Mouse (Mus musculus): Measurements from ENCODE around the gene Arhgdib. TPM values are rescaled to one million over a fixed set of nuclear protein-coding genes. Genes with fewer than 3 reads are reported as not detected.

Gene Arhgdib
- polyA plus RNA-seq, 1 experiment from 2014 or later = 164 TPM

DNA sequence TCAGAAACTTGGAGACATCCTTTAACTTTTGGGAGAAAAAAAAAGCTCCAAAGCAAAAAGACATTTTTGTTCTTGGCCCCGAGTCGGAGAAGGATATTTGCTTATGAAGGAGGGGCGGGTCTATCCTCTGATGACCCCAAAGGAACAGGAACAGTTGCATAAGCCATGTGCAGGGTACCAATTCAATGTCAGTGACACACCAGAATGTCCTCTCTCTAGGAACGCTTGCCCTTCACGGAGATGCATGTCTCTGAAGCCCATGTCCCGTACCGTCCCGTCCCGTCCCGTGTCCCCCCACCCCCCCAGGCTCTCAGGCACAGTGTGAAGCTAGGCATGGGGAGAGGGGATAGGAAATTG, 34.8 kb downstream of the Arhgdib start:
- H3K9ac ChIP-seq (ENCODE audit: low read depth, low read length) = no peak overlapping the region
- no peaks in the 10 kb centered on the region for H3K4me1 ChIP-seq (ENCODE audit: control insufficient read depth, low read depth, low read length)
- no peaks in the 10 kb centered on the region for H3K36me3 ChIP-seq (ENCODE audit: control insufficient read depth, insufficient read depth)
- 67% methylated on average over 10 of the region's 10 CpGs for WGBS (ENCODE audit: insufficient replicate concordance)
- H3K9me3 ChIP-seq (replicated peaks; ENCODE audit: control insufficient read depth, low read length) = no peaks in the 10 kb centered on the region
- no peak overlapping the region for H3K4me2 ChIP-seq (ENCODE audit: low read depth, low read length)
- no peak for ATAC-seq (ENCODE audit: low read depth)
- H3K4me3 ChIP-seq (ENCODE audit: low read depth, low read length) = no peak overlapping the region
- H3K27me3 ChIP-seq (ENCODE audit: control insufficient read depth, insufficient read depth, low read depth, low read length) = no peaks in the 10 kb centered on the region
- no peak overlapping the region for H3K27ac ChIP-seq (ENCODE audit: low read length)

DNA sequence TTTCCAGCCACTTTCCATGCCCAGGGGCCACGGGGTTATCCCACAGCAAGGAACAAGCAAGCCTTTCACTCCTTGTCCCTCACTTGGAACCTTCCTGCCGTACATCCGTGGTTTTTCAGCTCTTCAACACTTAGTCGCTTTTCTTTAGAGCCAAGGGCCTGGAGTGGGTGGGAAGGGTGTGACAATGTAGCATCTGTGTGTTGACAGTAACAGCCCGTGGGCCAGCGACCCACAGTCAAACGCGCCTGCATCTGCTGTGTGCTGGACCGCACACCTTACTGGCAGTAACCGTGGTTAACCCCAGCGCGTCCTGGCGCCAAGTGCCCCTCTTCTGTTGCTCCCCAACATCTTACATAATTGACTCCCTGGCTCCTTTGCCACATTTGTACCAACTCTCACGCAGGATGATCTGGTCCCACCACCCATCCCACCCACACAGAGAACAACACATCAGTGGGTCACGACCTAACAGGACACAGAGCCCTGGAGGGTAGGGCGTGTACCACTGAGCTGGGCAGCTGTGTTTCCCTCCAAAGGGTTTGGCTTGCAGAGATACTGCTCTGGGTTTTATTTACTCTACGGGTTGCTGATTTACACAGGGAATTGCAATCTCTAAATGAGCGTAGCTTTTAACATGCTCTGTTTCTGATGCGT, 35.3 kb downstream of the Arhgdib start:
- ATAC-seq (ENCODE audit: low read depth) = peak; percentile 30; the same call in 1 of the 2 replicates
- H3K4me1 ChIP-seq (ENCODE audit: control insufficient read depth, low read depth, low read length) = no peaks in the 10 kb centered on the region
- no peaks in the 10 kb centered on the region for H3K36me3 ChIP-seq (ENCODE audit: control insufficient read depth, insufficient read depth)
- H3K27me3 ChIP-seq (ENCODE audit: control insufficient read depth, insufficient read depth, low read depth, low read length) = no peaks in the 10 kb centered on the region
- WGBS (ENCODE audit: insufficient replicate concordance) = 64% methylated on average over 19 of the region's 19 CpGs
- H3K27ac ChIP-seq (ENCODE audit: low read length) = no peak overlapping the region
- no peak overlapping the region for H3K4me2 ChIP-seq (ENCODE audit: low read depth, low read length)
- H3K9me3 ChIP-seq (replicated peaks; ENCODE audit: control insufficient read depth, low read length) = no peaks in the 10 kb centered on the region
- no peak overlapping the region for H3K4me3 ChIP-seq (ENCODE audit: low read depth, low read length)
- no peak overlapping the region for H3K9ac ChIP-seq (ENCODE audit: low read depth, low read length)

DNA sequence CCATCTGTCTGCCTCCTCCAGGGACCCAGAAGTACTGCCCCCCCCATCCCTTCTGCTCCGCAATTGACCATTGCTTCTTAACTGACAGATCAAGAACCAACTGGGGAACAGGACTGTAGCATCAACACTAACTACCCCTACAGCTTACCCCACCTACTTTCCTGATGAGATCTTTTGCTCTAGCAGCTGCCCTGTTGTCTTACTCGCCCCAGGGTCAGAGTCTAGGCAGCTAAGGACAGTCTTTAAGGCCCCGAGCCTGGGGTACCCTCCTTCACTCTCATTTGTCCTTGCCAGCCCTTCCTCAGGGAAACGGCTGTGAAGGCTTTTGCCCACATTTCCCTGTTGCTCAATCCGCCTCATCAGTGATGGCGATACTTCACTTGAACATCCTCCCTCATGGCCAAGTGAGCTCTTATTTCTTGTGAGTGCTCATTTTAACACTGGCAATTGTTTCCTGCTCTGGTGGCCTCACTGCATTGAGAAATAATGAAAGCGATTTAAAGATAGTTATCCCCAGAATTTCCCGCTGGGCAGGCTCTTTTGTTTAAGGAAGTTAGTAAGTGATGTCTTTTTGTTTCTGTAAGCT, 37.7 kb downstream of the Arhgdib start:
- H3K9me3 ChIP-seq (replicated peaks; ENCODE audit: control insufficient read depth, low read length) = no peaks in the 10 kb centered on the region
- no peak overlapping the region for H3K27ac ChIP-seq (ENCODE audit: low read length)
- H3K9ac ChIP-seq (ENCODE audit: low read depth, low read length) = no peak overlapping the region
- H3K27me3 ChIP-seq (ENCODE audit: control insufficient read depth, insufficient read depth, low read depth, low read length) = no peaks in the 10 kb centered on the region
- H3K4me1 ChIP-seq (ENCODE audit: control insufficient read depth, low read depth, low read length) = peaks cover 3% of the 10 kb centered on the region
- no peak for ATAC-seq (ENCODE audit: low read depth)
- H3K36me3 ChIP-seq (ENCODE audit: control insufficient read depth, insufficient read depth) = no peaks in the 10 kb centered on the region
- no peak overlapping the region for H3K4me2 ChIP-seq (ENCODE audit: low read depth, low read length)
- H3K4me3 ChIP-seq (ENCODE audit: low read depth, low read length) = no peak overlapping the region
- WGBS (ENCODE audit: insufficient replicate concordance) = 41% methylated on average over 8 of the region's 8 CpGs

DNA sequence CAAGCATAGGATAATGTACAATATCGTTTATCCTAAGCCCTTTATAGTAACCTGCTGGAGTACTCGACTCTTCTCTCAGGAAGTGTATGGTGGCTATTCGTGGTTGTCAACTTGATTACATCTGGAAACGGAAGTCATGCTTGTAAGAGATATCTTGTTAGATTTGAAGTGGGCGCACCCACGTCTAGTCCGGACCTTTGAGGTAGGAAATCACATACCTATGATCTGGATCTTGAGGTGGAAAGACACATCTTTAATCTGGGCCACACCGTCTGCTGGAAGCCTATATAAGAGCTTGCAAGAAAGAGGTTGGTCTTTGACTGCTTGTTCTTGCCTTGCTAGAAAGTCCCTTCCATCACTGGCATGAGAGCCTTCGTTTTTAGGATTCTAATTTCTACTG, 39.2 kb downstream of the Arhgdib start:
- no peak for ATAC-seq (ENCODE audit: low read depth)
- no peaks in the 10 kb centered on the region for H3K9me3 ChIP-seq (replicated peaks; ENCODE audit: control insufficient read depth, low read length)
- 23% methylated on average over 9 of the region's 9 CpGs for WGBS (ENCODE audit: insufficient replicate concordance)

DNA sequence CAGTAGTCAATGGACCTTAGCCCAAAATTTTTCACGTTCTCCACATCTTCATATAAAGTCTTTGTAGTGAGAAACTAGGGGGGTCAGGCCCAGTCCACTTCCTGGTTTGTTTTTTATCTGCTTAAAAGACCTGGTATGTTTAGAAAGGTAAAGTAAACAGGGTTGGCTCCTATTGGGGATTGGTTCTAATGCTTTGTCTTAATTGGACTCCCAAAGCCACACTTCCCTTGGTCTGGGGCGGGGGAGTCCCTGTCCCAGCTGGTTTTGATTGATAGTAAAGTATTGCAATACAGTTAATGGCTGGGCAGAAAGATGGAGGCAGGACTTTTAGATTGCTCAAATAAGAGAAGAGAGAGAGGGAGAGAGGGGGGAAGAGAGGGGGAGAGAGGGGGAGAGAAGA, 40.7 kb downstream of the Arhgdib start:
- 24% methylated on average over 2 of the region's 2 CpGs for WGBS (ENCODE audit: insufficient replicate concordance)
- Histone ChIP-seq H3K27ac (ENCODE audit: low read length) (no peak overlapping the region), H3K9ac (ENCODE audit: low read depth, low read length) (no peak overlapping the region), H3K4me1 (ENCODE audit: control insufficient read depth, low read depth, low read length) (peaks cover 3% of the 10 kb centered on the region), H3K4me2 (ENCODE audit: low read depth, low read length) (no peak overlapping the region), H3K36me3 (ENCODE audit: control insufficient read depth, insufficient read depth) (no peaks in the 10 kb centered on the region), H3K9me3 (replicated peaks; ENCODE audit: control insufficient read depth, low read length) (no peaks in the 10 kb centered on the region), H3K27me3 (ENCODE audit: control insufficient read depth, insufficient read depth, low read depth, low read length) (no peaks in the 10 kb centered on the region), H3K4me3 (ENCODE audit: low read depth, low read length) (no peak overlapping the region)
- no peak for ATAC-seq (ENCODE audit: low read depth)

More for the DNA sequence above, 39.2 kb downstream of the Arhgdib start:
- Histone ChIP-seq H3K27me3 (ENCODE audit: control insufficient read depth, insufficient read depth, low read depth, low read length) (no peaks in the 10 kb centered on the region), H3K4me2 (ENCODE audit: low read depth, low read length) (no peak overlapping the region), H3K9ac (ENCODE audit: low read depth, low read length) (no peak overlapping the region), H3K36me3 (ENCODE audit: control insufficient read depth, insufficient read depth) (no peaks in the 10 kb centered on the region), H3K27ac (ENCODE audit: low read length) (no peak overlapping the region), H3K4me1 (ENCODE audit: control insufficient read depth, low read depth, low read length) (peaks cover 3% of the 10 kb centered on the region), H3K4me3 (ENCODE audit: low read depth, low read length) (no peak overlapping the region)

DNA sequence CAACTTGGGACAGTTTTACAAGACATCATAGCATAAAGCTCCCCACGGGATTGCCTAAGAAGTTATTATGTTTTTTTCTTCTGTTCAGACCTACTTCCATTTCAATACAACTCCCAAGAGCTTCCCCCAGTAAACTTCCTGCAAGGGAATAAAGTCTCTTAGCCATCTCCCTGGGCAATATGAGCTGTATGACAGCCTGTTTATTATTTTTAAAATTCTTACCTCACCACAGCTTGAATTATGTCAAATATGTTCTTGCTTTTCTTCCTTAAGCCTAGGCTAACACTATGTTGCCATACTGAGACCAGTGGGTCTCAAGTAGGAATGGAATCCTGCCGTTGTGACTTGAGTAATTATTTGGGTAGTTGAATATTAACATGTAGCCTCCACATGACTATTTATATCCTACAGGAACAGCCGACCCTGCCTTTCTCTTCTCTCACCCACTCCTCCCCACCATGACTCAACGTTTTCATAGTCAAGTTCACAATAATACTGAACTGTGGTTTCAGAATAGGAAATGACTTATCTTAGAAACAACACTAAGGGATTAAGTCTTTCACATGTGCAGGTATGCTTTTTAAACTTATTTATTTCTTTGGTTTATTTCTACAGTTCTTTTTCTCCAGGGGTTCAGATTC, 41.2 kb downstream of the Arhgdib start:
- peaks cover 3% of the 10 kb centered on the region for H3K4me1 ChIP-seq (ENCODE audit: control insufficient read depth, low read depth, low read length)
- ATAC-seq (ENCODE audit: low read depth) = no peak
- no peak overlapping the region for H3K9ac ChIP-seq (ENCODE audit: low read depth, low read length)
- no peaks in the 10 kb centered on the region for H3K36me3 ChIP-seq (ENCODE audit: control insufficient read depth, insufficient read depth)
- no peaks in the 10 kb centered on the region for H3K27me3 ChIP-seq (ENCODE audit: control insufficient read depth, insufficient read depth, low read depth, low read length)
- no peak overlapping the region for H3K4me3 ChIP-seq (ENCODE audit: low read depth, low read length)
- H3K27ac ChIP-seq (ENCODE audit: low read length) = no peak overlapping the region
- WGBS (ENCODE audit: insufficient replicate concordance) = 17% methylated on average over 4 of the region's 4 CpGs
- H3K9me3 ChIP-seq (replicated peaks; ENCODE audit: control insufficient read depth, low read length) = no peaks in the 10 kb centered on the region
- H3K4me2 ChIP-seq (ENCODE audit: low read depth, low read length) = no peak overlapping the region

DNA sequence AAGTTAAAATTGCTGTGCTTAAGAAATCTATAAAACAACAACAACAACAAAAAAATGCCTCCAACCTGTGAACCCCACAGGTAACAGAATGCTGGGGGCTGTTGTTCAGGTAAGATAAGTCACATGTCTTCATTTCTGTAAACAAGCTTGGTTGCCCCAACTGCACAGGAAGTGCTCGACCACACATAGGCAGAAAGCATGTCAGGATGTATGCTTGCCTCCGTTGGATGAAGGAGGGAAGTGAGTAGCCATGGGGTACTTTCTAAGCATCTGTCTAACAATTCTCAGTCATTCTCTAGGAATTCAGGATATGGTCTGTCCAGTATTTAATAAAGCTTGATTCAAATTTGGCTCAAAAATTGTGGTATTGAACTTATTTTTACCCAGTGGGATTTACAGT, 42.7 kb downstream of the Arhgdib start:
- no peak for ATAC-seq (ENCODE audit: low read depth)
- Histone ChIP-seq H3K9ac (ENCODE audit: low read depth, low read length) (no peak overlapping the region), H3K27ac (ENCODE audit: low read length) (no peak overlapping the region), H3K9me3 (replicated peaks; ENCODE audit: control insufficient read depth, low read length) (no peaks in the 10 kb centered on the region), H3K4me1 (ENCODE audit: control insufficient read depth, low read depth, low read length) (peaks cover 3% of the 10 kb centered on the region), H3K27me3 (ENCODE audit: control insufficient read depth, insufficient read depth, low read depth, low read length) (no peaks in the 10 kb centered on the region), H3K4me2 (ENCODE audit: low read depth, low read length) (no peak overlapping the region), H3K4me3 (ENCODE audit: low read depth, low read length) (no peak overlapping the region), H3K36me3 (ENCODE audit: control insufficient read depth, insufficient read depth) (no peaks in the 10 kb centered on the region)
- 23% methylated on average over 2 of the region's 2 CpGs for WGBS (ENCODE audit: insufficient replicate concordance)

DNA sequence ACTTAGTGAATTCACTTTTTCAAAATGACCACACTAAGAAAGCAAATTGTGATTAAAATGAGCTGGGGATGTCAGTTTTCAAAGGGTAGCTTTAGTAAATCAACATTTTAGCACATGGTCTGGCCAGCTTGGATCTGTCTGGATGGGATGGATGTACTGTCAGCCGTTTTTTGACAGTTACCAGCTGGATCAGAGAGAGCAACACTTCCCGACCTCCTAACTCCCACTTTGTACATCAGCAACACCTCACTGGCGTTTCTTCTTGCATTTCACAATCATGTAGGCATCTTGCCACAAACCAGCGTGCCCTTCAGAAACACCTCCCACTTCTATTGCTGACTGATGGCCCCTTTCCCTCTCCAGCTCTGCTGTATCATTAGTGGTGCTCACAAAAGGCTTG, 43.5 kb downstream of the Arhgdib start:
- no peaks in the 10 kb centered on the region for H3K27me3 ChIP-seq (ENCODE audit: control insufficient read depth, insufficient read depth, low read depth, low read length)
- peaks cover 3% of the 10 kb centered on the region for H3K4me1 ChIP-seq (ENCODE audit: control insufficient read depth, low read depth, low read length)
- no peak overlapping the region for H3K4me3 ChIP-seq (ENCODE audit: low read depth, low read length)
- no peak overlapping the region for H3K4me2 ChIP-seq (ENCODE audit: low read depth, low read length)
- no peak for ATAC-seq (ENCODE audit: low read depth)
- H3K36me3 ChIP-seq (ENCODE audit: control insufficient read depth, insufficient read depth) = no peaks in the 10 kb centered on the region
- WGBS (ENCODE audit: insufficient replicate concordance) = 31% methylated on average over 4 of the region's 4 CpGs
- no peaks in the 10 kb centered on the region for H3K9me3 ChIP-seq (replicated peaks; ENCODE audit: control insufficient read depth, low read length)
- H3K9ac ChIP-seq (ENCODE audit: low read depth, low read length) = no peak overlapping the region
- H3K27ac ChIP-seq (ENCODE audit: low read length) = no peak overlapping the region

DNA sequence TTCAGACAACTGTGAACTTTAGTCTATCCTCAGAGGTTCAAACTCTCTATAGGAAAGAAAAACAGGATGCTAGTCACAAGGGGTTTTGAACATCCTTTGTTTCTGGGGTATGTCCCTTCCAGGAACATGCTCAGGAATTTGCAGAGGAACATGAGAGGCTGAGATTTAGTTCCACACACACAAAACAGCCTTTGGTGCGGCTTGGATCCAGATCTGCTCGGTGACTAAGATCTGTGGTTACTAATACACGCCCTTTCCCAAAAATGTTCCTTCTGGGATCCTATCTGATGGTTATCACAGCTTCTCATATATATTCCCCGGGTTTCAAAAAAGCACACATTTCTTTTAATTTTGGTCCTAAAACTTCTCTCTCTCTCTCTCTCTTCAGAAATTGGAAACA, 43.9 kb downstream of the Arhgdib start:
- Histone ChIP-seq H3K9me3 (replicated peaks; ENCODE audit: control insufficient read depth, low read length) (no peaks in the 10 kb centered on the region), H3K4me2 (ENCODE audit: low read depth, low read length) (no peak overlapping the region), H3K36me3 (ENCODE audit: control insufficient read depth, insufficient read depth) (no peaks in the 10 kb centered on the region), H3K9ac (ENCODE audit: low read depth, low read length) (no peak overlapping the region), H3K4me1 (ENCODE audit: control insufficient read depth, low read depth, low read length) (peaks cover 3% of the 10 kb centered on the region), H3K27ac (ENCODE audit: low read length) (no peak overlapping the region), H3K27me3 (ENCODE audit: control insufficient read depth, insufficient read depth, low read depth, low read length) (no peaks in the 10 kb centered on the region), H3K4me3 (ENCODE audit: low read depth, low read length) (no peak overlapping the region)
- WGBS (ENCODE audit: insufficient replicate concordance) = 56% methylated on average over 4 of the region's 4 CpGs
- ATAC-seq (ENCODE audit: low read depth) = no peak
